Mouse (Mus musculus) kidney, adult 2 months (tissue): ENCODE measurements around the gene Sox18.

Experiments used
- CTCF ChIP-seq: fragments of 200-500 bp; conservative IDR thresholded peaks from 2 replicates; pipeline ENCODE4 v1.5.1; 2011; ENCODE audit warnings: low read depth, mild to moderate bottlenecking, control low read depth, low read length, moderate library complexity, mixed read lengths; ENCODE audit not compliant: insufficient read depth, insufficient read length
- POLR2A ChIP-seq: fragments of 200-500 bp; IDR thresholded peaks from one replicate; pipeline ENCODE4 v1.6.1; 2011; ENCODE audit warnings: low read depth, low read length, control low read depth

GRCm38 (mm10) chr2:181692304-181692703 is 20.9 kb upstream of the Sox18 start:
- TF ChIP-seq POLR2A = no peak
- no peak for TF ChIP-seq CTCF
